Mouse (Mus musculus) liver, embryonic 15.5 days (tissue): ENCODE data around the gene Palm2. TPM values are rescaled to one million over a fixed set of nuclear protein-coding genes. Genes with fewer than 3 reads are reported as not detected.

Source experiments
- ATAC-seq: fragments of 200-750 bp; cut with Nextera tagmentation; 2 replicates; pipeline ENCODE4 v1.8.0; 2017; ENCODE audit warnings: moderate number of reproducible peaks, mild to moderate bottlenecking, moderate library complexity; ENCODE audit not compliant: insufficient read depth
- H3K27ac ChIP-seq: fragments of 300-500 bp; sonication (generic); replicated peaks from 2 replicates; pipeline ENCODE4 v1.5.1; 2015; ENCODE audit warnings: mild to moderate bottlenecking, inconsistent platforms
- H3K27me3 ChIP-seq: fragments of 300-500 bp; sonication (generic); 2 replicates; pipeline ENCODE4 v1.6.1; 2015; ENCODE audit warnings: mild to moderate bottlenecking, inconsistent platforms
- H3K36me3 ChIP-seq: fragments of 300-500 bp; sonication (generic); replicated peaks from 2 replicates; pipeline ENCODE4 v1.6.1; 2015; ENCODE audit warnings: moderate library complexity, mild to moderate bottlenecking, inconsistent platforms
- H3K4me1 ChIP-seq: fragments of 300-500 bp; sonication (generic); replicated peaks from 2 replicates; pipeline ENCODE4 v1.6.1; 2015; ENCODE audit warnings: inconsistent platforms
- H3K4me2 ChIP-seq: fragments of 300-500 bp; sonication (generic); 2 replicates; pipeline ENCODE4 v1.6.1; 2015; ENCODE audit warnings: moderate library complexity, mild to moderate bottlenecking, inconsistent platforms
- H3K4me3 ChIP-seq: fragments of 300-500 bp; sonication (generic); replicated peaks from 2 replicates; pipeline ENCODE4 v1.5.1; 2015; ENCODE audit warnings: mild to moderate bottlenecking, inconsistent platforms
- H3K9ac ChIP-seq: fragments of 300-500 bp; sonication (generic); 2 replicates; pipeline ENCODE4 v1.6.1; 2015; ENCODE audit warnings: moderate library complexity, mild to moderate bottlenecking, inconsistent platforms
- H3K9me3 ChIP-seq: fragments of 300-500 bp; sonication (generic); replicated peaks from 2 replicates; pipeline ENCODE4 v1.6.1; 2016; ENCODE audit warnings: inconsistent platforms
- WGBS: fragments of 180-500 bp; shearing (Covaris S2); methylation state at CpG from one replicate; pipeline ENCODE4 v1.1.7; 2015; ENCODE audit warnings: mixed read lengths; ENCODE audit not compliant: insufficient replicate concordance; 5-methylcytosine and 5-hydroxymethylcytosine counted together
- polyA plus RNA-seq: library from polyadenylated mRNA; unstranded; fragments of >200 nt; fragmentation: Nextera tagmentation; extraction: Ambion mirVana; gene quantifications from 2 replicates; pipeline ENCODE4 v1.2.1, GENCODE M21; 2015

Palm2 gene
- polyA plus RNA-seq, 1 experiment from 2014 or later = 0.16 TPM

DNA sequence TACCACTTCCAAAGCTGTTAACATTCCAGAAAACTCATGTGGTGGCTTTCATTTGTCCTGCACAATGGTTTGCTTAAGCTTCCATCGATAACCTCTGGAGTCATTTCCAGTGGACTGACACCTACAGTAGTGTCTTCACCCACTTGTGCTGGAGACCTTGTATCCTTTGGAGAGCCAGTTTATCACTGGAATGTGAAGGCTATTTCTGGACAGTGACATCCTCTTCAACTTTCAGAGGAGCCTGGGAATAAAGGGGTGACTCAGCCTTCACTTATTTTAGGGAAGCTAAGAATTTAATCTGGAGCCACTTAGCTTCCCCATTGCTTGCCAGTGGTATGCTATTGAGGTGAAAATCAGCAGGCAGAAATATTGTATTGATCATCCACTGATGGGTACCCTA, 154.3 kb downstream of the Palm2 start:
- Histone ChIP-seq H3K4me3 (no peak overlapping the region), H3K4me1 (no peaks in the 10 kb centered on the region), H3K27me3 (no peaks in the 10 kb centered on the region), H3K27ac (no peak overlapping the region), H3K9ac (no peak overlapping the region), H3K4me2 (no peak overlapping the region), H3K9me3 (no peaks in the 10 kb centered on the region), H3K36me3 (no peaks in the 10 kb centered on the region)
- ATAC-seq = no peak
- 80% methylated on average over 1 of the region's 1 CpGs for WGBS

DNA sequence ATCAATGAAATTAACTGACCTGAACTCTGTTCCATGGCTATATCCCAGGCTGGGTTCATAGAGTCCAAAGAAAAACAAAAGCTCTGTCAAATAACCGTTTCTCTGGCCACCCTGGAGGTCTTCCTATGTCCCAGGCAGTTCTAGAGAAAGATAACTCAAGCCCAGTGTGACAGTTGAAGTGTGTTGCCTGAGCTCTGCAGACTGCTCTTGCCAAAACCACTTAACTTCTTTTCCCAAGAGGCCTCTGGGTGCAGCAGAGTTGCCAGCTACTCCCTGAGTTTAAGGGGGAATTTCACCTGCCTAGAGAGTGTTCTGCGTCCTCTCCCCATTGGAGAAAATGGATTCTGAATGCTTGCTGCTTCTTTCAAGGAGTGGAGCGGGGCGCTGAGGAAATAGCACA, 158.7 kb downstream of the Palm2 start:
- Histone ChIP-seq H3K27me3 (no peaks in the 10 kb centered on the region), H3K9me3 (no peaks in the 10 kb centered on the region), H3K4me3 (no peak overlapping the region), H3K4me2 (no peak overlapping the region), H3K4me1 (no peaks in the 10 kb centered on the region), H3K9ac (no peak overlapping the region), H3K36me3 (no peaks in the 10 kb centered on the region), H3K27ac (no peak overlapping the region)
- no peak for ATAC-seq
- WGBS = 67% methylated on average over 4 of the region's 4 CpGs

DNA sequence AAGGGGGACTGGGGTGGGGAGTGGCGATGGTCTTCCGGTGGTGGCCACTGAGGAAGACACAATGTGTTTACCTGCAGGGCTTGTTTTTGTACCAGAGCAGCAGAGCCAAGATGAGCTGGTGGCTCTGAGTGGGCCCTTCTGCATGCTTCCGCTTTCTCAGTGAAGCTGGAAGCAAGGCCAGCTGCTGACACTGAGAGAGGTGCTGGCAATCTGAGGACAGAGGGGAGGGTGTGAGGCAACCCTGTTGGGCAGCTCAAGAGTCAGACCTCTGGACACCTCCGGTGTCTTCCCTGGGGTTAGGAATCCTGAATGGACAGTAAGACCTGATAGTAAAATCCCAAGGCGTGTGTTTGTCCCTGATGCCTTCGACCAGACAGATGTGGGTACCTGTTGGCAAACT, 165.9 kb downstream of the Palm2 start:
- no peaks in the 10 kb centered on the region for H3K9me3 ChIP-seq
- no peak overlapping the region for H3K4me2 ChIP-seq
- H3K4me1 ChIP-seq = no peaks in the 10 kb centered on the region
- no peak overlapping the region for H3K27ac ChIP-seq
- no peaks in the 10 kb centered on the region for H3K27me3 ChIP-seq
- no peaks in the 10 kb centered on the region for H3K36me3 ChIP-seq
- ATAC-seq = no peak
- H3K4me3 ChIP-seq = no peak overlapping the region
- H3K9ac ChIP-seq = no peak overlapping the region
- WGBS = 62% methylated on average over 6 of the region's 6 CpGs

- no peak for ATAC-seq
These were observed 166.8 kb downstream of the Palm2 start for GRCm38 (mm10) chr4:57600685-57601457.

DNA sequence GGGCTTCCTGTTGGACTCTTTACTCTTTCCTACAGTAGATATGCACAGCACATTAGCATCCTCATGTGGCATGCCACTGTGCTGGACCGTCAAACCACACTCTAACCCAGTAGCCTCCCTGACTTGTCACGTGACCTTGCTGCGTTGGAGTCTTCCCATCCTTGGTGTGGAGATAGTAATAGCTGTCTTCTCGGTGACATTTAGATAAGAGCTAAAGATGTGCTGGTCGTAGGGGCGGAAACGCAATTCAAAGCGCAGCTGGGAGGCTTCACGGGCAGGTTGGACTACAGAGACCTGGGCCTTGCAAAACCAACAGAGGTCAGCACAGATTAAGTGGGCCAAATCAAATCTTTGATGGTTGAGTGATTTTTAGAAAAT, 167.4 kb downstream of the Palm2 start:
- Histone ChIP-seq H3K27me3 (no peaks in the 10 kb centered on the region), H3K27ac (no peak overlapping the region), H3K9ac (no peak overlapping the region), H3K4me3 (no peak overlapping the region), H3K4me2 (no peak overlapping the region), H3K36me3 (no peaks in the 10 kb centered on the region), H3K4me1 (no peaks in the 10 kb centered on the region), H3K9me3 (no peaks in the 10 kb centered on the region)
- ATAC-seq = no peak
- WGBS = 66% methylated on average over 9 of the region's 9 CpGs

More at GRCm38 (mm10) chr4:57600685-57601457, 166.8 kb downstream of the Palm2 start:
- H3K27ac ChIP-seq = no peak overlapping the region
- H3K4me3 ChIP-seq = no peak overlapping the region
- H3K27me3 ChIP-seq = no peaks in the 10 kb centered on the region
- H3K9ac ChIP-seq = no peak overlapping the region
- no peaks in the 10 kb centered on the region for H3K4me1 ChIP-seq
- no peaks in the 10 kb centered on the region for H3K9me3 ChIP-seq
- no peak overlapping the region for H3K4me2 ChIP-seq
- no peaks in the 10 kb centered on the region for H3K36me3 ChIP-seq
- 78% methylated on average over 11 of the region's 11 CpGs for WGBS

DNA sequence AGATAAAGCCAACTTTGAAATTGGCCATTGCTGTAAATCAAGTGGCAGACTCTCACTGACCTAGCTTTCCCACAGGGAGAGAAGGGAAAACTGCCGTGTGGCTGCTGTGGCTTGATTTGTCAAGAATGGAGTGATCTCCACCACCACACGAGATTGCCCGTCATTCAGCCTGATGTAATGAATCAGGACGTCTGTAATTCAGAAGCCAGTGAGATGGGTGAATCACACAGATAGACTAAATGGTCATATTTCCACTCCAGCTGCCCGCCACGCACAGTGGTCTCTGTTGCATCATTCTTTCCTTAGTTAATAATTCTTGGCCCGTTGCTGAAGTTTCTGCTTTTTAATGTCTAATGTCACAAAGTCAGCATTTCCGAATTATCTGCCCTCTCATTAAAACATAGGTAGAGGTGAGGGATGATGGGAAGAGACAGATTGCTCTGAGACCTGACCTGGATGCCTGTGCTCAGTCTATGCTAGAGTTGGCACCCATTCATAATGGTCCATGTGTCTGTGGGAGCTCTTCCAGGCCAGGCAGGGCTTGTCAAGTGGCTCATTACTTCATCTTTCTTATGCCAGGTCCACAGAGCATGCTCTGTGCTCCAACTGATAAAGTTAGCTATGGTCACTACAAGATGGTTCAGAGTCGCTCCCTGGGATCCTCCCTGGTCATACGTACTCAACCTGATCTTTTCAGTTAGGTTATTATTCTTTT, 168.0 kb downstream of the Palm2 start:
- Histone ChIP-seq H3K9ac (no peak overlapping the region), H3K4me2 (no peak overlapping the region), H3K4me3 (no peak overlapping the region), H3K27ac (no peak overlapping the region), H3K9me3 (no peaks in the 10 kb centered on the region), H3K4me1 (no peaks in the 10 kb centered on the region), H3K36me3 (no peaks in the 10 kb centered on the region), H3K27me3 (no peaks in the 10 kb centered on the region)
- ATAC-seq = no peak
- 64% methylated on average over 10 of the region's 10 CpGs for WGBS

DNA sequence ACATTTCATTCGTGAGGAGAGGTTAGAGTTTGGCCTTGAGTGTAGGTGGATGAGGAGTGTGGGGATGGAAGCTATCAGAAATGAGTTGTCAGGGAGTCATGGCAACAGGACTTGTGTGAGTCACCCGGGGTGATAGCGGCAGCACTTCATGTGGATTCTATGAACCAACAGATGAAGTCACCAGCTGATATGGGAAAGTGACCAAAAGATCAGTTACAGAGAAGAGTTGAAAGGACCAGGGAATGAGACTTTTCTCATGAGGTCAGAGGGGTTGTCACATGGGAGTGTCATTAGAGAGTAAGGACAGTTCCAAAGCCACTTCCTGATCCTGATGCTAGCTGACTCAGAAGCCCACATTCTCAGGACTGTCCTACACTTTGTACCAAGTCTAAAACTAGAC, 172.2 kb downstream of the Palm2 start:
- no peak overlapping the region for H3K9ac ChIP-seq
- H3K27ac ChIP-seq = no peak overlapping the region
- H3K4me3 ChIP-seq = no peak overlapping the region
- H3K27me3 ChIP-seq = no peaks in the 10 kb centered on the region
- no peaks in the 10 kb centered on the region for H3K9me3 ChIP-seq
- H3K36me3 ChIP-seq = no peaks in the 10 kb centered on the region
- H3K4me2 ChIP-seq = no peak overlapping the region
- H3K4me1 ChIP-seq = no peaks in the 10 kb centered on the region
- ATAC-seq = no peak
- WGBS = 65% methylated on average over 3 of the region's 3 CpGs

DNA sequence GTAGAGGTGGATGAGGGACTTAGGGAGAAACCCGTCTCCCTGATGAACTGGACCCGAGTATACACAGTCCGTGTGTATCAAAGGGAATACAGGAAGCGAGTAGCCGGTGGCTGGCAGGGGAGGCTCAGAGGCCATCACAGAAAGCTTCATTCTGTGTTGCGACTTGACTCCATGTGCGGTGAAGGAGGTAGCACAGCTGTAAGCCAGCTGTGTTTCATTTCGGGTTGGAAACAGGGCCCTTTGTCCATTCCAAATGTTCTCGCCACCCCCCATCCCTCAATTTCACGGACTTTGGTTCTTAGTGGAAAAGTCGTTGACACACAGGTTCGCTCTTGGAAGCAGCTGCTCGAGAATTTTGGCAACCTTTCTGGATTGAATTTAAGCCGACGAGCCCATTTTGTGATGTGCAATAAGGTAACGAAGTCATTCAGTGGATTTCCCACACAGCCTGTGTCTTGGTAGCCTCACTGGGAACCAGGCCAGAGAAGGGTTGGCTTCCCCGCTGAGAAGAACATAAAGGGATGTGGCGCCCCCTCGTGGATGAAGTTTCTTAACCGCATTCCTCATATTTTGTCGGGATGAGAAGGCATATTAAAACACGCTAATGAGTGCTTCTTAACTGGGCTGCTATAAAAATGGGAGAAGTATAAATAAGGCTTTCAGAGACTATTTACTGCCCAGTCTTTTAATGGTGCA, 173.3 kb downstream of the Palm2 start:
- Histone ChIP-seq H3K4me2 (no peak overlapping the region), H3K9ac (no peak overlapping the region), H3K9me3 (no peaks in the 10 kb centered on the region), H3K4me3 (no peak overlapping the region), H3K36me3 (no peaks in the 10 kb centered on the region), H3K27me3 (no peaks in the 10 kb centered on the region), H3K4me1 (no peaks in the 10 kb centered on the region), H3K27ac (no peak overlapping the region)
- WGBS = 40% methylated on average over 22 of the region's 22 CpGs
- ATAC-seq = no peak

DNA sequence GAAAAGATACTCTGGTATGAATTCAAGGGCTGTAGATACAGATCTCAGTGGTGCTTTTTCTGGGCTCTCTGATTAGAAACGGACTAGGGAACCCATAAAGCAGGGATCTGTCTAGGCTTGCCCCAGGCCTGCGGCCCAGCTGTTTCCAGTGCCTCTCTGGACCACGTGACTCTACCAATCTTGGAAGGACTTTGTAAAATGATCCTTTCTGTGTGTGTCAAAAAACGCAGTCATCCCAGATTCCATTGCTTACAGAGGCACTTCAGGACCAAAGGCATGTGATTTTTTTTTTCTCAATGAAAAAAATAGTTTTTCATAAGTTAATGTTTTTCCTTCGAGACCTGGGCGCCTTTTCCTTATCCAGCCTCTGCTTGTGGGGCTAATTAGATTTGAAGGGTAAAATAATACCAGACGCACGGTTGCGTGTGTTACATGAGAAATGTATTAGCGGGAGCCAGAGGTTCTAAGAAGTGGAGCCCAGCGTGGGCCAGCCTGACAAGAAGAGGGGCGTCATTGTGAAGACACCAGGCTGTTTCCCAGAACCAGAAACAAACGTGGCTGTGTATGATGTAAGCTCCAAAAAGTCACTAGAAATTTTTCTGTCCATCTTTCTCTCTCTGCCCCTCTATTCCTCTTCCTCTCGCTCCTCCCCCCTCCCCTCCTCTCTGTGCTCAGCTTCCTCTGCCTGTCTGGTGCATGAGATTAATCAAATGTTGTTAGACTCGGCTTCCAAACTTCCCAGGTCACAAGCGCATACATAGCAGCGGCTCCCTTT, 177.4 kb downstream of the Palm2 start:
- Histone ChIP-seq H3K4me2 (no peak overlapping the region), H3K4me1 (no peaks in the 10 kb centered on the region), H3K9ac (no peak overlapping the region), H3K4me3 (no peak overlapping the region), H3K27ac (no peak overlapping the region), H3K9me3 (no peaks in the 10 kb centered on the region), H3K27me3 (no peaks in the 10 kb centered on the region), H3K36me3 (no peaks in the 10 kb centered on the region)
- WGBS = 56% methylated on average over 17 of the region's 17 CpGs
- ATAC-seq = no peak

GRCm38 (mm10) chr4:57612716-57613115, 178.7 kb downstream of the Palm2 start:
- Histone ChIP-seq H3K27me3 (no peaks in the 10 kb centered on the region), H3K9me3 (no peaks in the 10 kb centered on the region), H3K36me3 (no peaks in the 10 kb centered on the region), H3K9ac (no peak overlapping the region), H3K4me2 (no peak overlapping the region), H3K4me3 (no peak overlapping the region), H3K27ac (no peak overlapping the region), H3K4me1 (no peaks in the 10 kb centered on the region)
- no peak for ATAC-seq
- WGBS = 59% methylated on average over 5 of the region's 5 CpGs

DNA sequence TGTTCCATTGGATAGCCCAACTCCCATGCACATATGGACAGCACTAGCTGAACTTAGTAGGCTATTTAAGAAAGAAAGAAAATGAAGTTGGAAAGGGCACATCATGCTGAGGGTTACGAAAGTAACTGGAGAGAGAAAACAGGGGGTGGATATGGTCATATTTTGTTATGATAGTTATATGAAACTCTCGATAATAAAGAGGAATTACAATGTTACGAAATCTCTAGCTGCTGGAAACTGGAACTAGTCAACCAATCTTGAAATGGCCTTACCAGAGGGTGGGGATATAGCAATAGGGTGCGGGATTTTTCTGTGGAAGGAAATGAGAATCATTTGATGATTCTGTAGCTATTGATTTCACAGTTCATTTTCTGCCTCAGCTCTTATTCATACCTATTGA, 180.6 kb downstream of the Palm2 start:
- no peak overlapping the region for H3K4me3 ChIP-seq
- no peaks in the 10 kb centered on the region for H3K9me3 ChIP-seq
- no peaks in the 10 kb centered on the region for H3K36me3 ChIP-seq
- no peak overlapping the region for H3K4me2 ChIP-seq
- no peak overlapping the region for H3K9ac ChIP-seq
- no peak for ATAC-seq
- no peaks in the 10 kb centered on the region for H3K4me1 ChIP-seq
- H3K27ac ChIP-seq = no peak overlapping the region
- no peaks in the 10 kb centered on the region for H3K27me3 ChIP-seq
- WGBS = 54% methylated on average over 4 of the region's 4 CpGs
